Mouse (Mus musculus) mouse embryonic stem cell (cell line): ENCODE data around the gene Nabp2.

Experiments used
- in situ Hi-C, 2 experiments: fragments of 300-500 bp; cut with MboI; formaldehyde crosslinking; loops; 1 replicate in 1 of 2; 3 replicates in 1 of 2; pipeline ENCODE4 v1.14.3; 2019 to 2020; ENCODE audit warnings: low sequenced_read_pairs in 2 of 2, low pct_unique_long_range_greater_than_20kb in 1 of 2, mixed read lengths in 1 of 2; ENCODE audit not compliant: unreplicated experiment in 1 of 2

The Nabp2 gene

GRCm38 (mm10) chr10:128411211-128412054 is at the start of gene Nabp2, which contains the start of gene Rnf41:
Gene Nabp2 (minus strand): TSS chr10:128411492.
Gene Rnf41 (plus strand): TSS chr10:128411657.
- in situ Hi-C loops = no loop called here

GRCm38 (mm10) chr10:128460270-128460630 is 49.0 kb upstream of the Nabp2 start:
- in situ Hi-C loops = no loop called here

GRCm38 (mm10) chr10:128459409-128460269 is 48.3 kb upstream of the Nabp2 start:
- in situ Hi-C loops = loop anchor here in 1 of 2 experiments (10.0 kb wide), 1 partner anchor 115 kb away; no protein-coding TSS in a partner anchor

- in situ Hi-C loops = loop anchor here in 1 of 2 experiments (10.0 kb wide), 1 partner anchor 114 kb away; no protein-coding TSS in a partner anchor
These were observed 47.6 kb upstream of the Nabp2 start, which contains the start of gene Smarcc2 for GRCm38 (mm10) chr10:128458719-128459408. Gene Smarcc2 (plus strand): TSS chr10:128459248.

GRCm38 (mm10) chr10:128458348-128458718 is 47.0 kb upstream of the Nabp2 start:
- in situ Hi-C loops = loop anchor here in 1 of 2 experiments (10.0 kb wide), 1 partner anchor 114 kb away; no protein-coding TSS in a partner anchor

GRCm38 (mm10) chr10:128457676-128458075 is 46.4 kb upstream of the Nabp2 start:
- in situ Hi-C loops = loop anchor here in 1 of 2 experiments (10.0 kb wide), 1 partner anchor 113 kb away; no protein-coding TSS in a partner anchor

- in situ Hi-C loops = loop anchor here in 1 of 2 experiments (10.0 kb wide), 1 partner anchor 110 kb away; no protein-coding TSS in a partner anchor
These were observed 44.0 kb upstream of the Nabp2 start for GRCm38 (mm10) chr10:128455280-128455679.

GRCm38 (mm10) chr10:128454471-128454870 is 43.2 kb upstream of the Nabp2 start:
- in situ Hi-C loops = loop anchor here in 1 of 2 experiments (10.0 kb wide), 1 partner anchor 110 kb away; no protein-coding TSS in a partner anchor

GRCm38 (mm10) chr10:128451014-128451413 is 39.7 kb upstream of the Nabp2 start:
- in situ Hi-C loops = loop anchor here in 1 of 2 experiments (10.0 kb wide), 1 partner anchor 106 kb away; no protein-coding TSS in a partner anchor

- in situ Hi-C loops = no loop called here
These were observed 34.1 kb upstream of the Nabp2 start for GRCm38 (mm10) chr10:128445407-128445806.

GRCm38 (mm10) chr10:128444354-128444753 is 33.1 kb upstream of the Nabp2 start:
- in situ Hi-C loops = no loop called here

- in situ Hi-C loops = no loop called here
These were observed 31.4 kb upstream of the Nabp2 start for GRCm38 (mm10) chr10:128442718-128443117.

- in situ Hi-C loops = no loop called here
These were observed 30.2 kb upstream of the Nabp2 start for GRCm38 (mm10) chr10:128441324-128442119.

- in situ Hi-C loops = no loop called here
These were observed 29.1 kb upstream of the Nabp2 start for GRCm38 (mm10) chr10:128440407-128440806.

GRCm38 (mm10) chr10:128438675-128439279 is 27.5 kb upstream of the Nabp2 start:
- in situ Hi-C loops = no loop called here

GRCm38 (mm10) chr10:128436376-128436775 is 25.1 kb upstream of the Nabp2 start:
- in situ Hi-C loops = no loop called here

GRCm38 (mm10) chr10:128435873-128436272 is 24.6 kb upstream of the Nabp2 start:
- in situ Hi-C loops = no loop called here
